8 mouse cellular contexts compared by ENCODE assay signal in genomic region chr5:36948831-36949230, GRCm38 (mm10). TPM values are rescaled to one million over a fixed set of nuclear protein-coding genes. Genes with fewer than 3 reads are reported as not detected.
DNase-seq lines count a peak whose midpoint lies in the region; ATAC-seq and TF ChIP-seq lines count a peak whose summit lies in the region.

No protein-coding gene starts in this region.

- TF ChIP-seq POLR2A in cortical plate, adult 2 months (IDR thresholded peaks at IDR 0.05; ENCODE audit: extremely low read depth, insufficient read depth, low read length) = no peak

- ATAC-seq in activated CD4-positive, CD25-positive, alpha-beta regulatory T cell, adult 4 months = peak; percentile 46
- ATAC-seq in granulocyte monocyte progenitor cell, adult 5-6 weeks (replicated peaks; ENCODE audit: poor library complexity, severe bottlenecking) = peak; percentile 73

- H3K4me3 ChIP-seq in cortical plate, adult 2 months (ENCODE audit: insufficient read depth, low read length) = no peak overlapping the region

- peak; percentile 87 for TF ChIP-seq CTCF in cortical plate, adult 2 months (IDR thresholded peaks at IDR 0.05; ENCODE audit: extremely low read depth, insufficient read depth, low read length)

- no peak overlapping the region for H3K27ac ChIP-seq in cortical plate, adult 2 months (ENCODE audit: insufficient read depth, low read length)

- DNase-seq in CD4-positive helper T cell, adult 2 months (ENCODE audit: low read depth, low spot score) = peak; percentile 69
- peak; percentile 88 to 90 for DNase-seq in kidney, postnatal 4 days
- DNase-seq in lung, postnatal 25 days (ENCODE audit: low spot score) = peak; percentile 53
- DNase-seq in right cerebral cortex, adult 18-20 months = peak; percentile 66
- peak; percentile 93 for DNase-seq in thymus, postnatal 4 days

- H3K4me1 ChIP-seq in cortical plate, adult 2 months (ENCODE audit: control insufficient read depth, insufficient read depth, low read length) = peaks cover 7% of the 10 kb centered on the region

RNA-seq across cellular contexts. Expression of gene Wfs1, which starts 40.2 kb away (rescaled TPM):
- under 1 TPM; 0.46 to 0.79 TPM for polyA plus RNA-seq in activated CD4-positive, CD25-positive, alpha-beta regulatory T cell, adult 4 months (2017; shearing (Covaris generic))
- polyA plus RNA-seq in cortical plate, adult 2 months (2012; rRNA removed) = 39.5 and 46.2 TPM in 2 replicates
- 6.1 and 6.6 TPM in 2 replicates for total RNA-seq in granulocyte monocyte progenitor cell, adult 5-6 weeks (2014; fragmentation: Nextera tagmentation)
- 2.7 and 4.6 TPM in 2 replicates for total RNA-seq in granulocyte monocyte progenitor cell, adult 5-6 weeks (2017)

Comparison
In these comparisons a context has a peak if more than half of its experiments do, and no peak if none do; other contexts are left out.
1. RNA of gene Wfs1, which starts 40.2 kb away (polyA plus RNA-seq): 39.5 to 46.2 TPM in cortical plate, adult 2 months; 0.46 to 0.79 TPM in activated CD4-positive, CD25-positive, alpha-beta regulatory T cell, adult 4 months; every median in the first group is over 10 times any median in the second.
2. Peak in every context shown above with its lines, with median percentiles within 50 percentile points of each other: DNase-seq.